Mouse (Mus musculus) macrophage (primary cell): ENCODE data around the gene Slc6a3. TPM values are rescaled to one million over a fixed set of nuclear protein-coding genes. Genes with fewer than 3 reads are reported as not detected.

ENCODE experiments used
- H3K27ac ChIP-seq: fragments of 350-480 bp; formaldehyde crosslinking; 2 replicates; pipeline ENCODE4 v1.9.0; 2021
- H3K36me3 ChIP-seq: fragments of 350-480 bp; formaldehyde crosslinking; 2 replicates; pipeline ENCODE4 v1.9.0; 2021; ENCODE audit errors: inconsistent target
- H3K4me3 ChIP-seq: fragments of 350-480 bp; formaldehyde crosslinking; 2 replicates; pipeline ENCODE4 v1.9.0; 2021; ENCODE audit errors: inconsistent target
- H3K79me2 ChIP-seq: fragments of 350-480 bp; formaldehyde crosslinking; 2 replicates; pipeline ENCODE4 v1.9.0; 2021; ENCODE audit errors: inconsistent target
- WGBS: methylation state at CpG from one replicate; pipeline ENCODE4 v1.1.7; 2026; ENCODE audit warnings: inconsistent platforms; ENCODE audit not compliant: missing documents; 5-methylcytosine and 5-hydroxymethylcytosine counted together
- polyA plus RNA-seq: library from polyadenylated mRNA; stranded (reverse); fragments of 250-400 nt; gene quantifications from 3 replicates; pipeline ENCODE4 v1.2.4, GENCODE M21; 2018; ENCODE audit warnings: inconsistent platforms

The Slc6a3 gene
- polyA plus RNA-seq, 1 experiment from 2014 or later = not detected

GRCm38 (mm10) chr13:73512776-73513673 lies 23.5 kb upstream of the Slc6a3 start:
- 57% methylated on average over 13 of the region's 13 CpGs for WGBS
- H3K27ac ChIP-seq = no peak overlapping the region
- H3K79me2 ChIP-seq = no peaks in the 10 kb centered on the region
- H3K36me3 ChIP-seq = peaks cover 61% of the 10 kb centered on the region
- H3K4me3 ChIP-seq = no peak overlapping the region

- WGBS = 93% methylated on average over 4 of the region's 4 CpGs
- no peak overlapping the region for H3K4me3 ChIP-seq
- H3K79me2 ChIP-seq = no peaks in the 10 kb centered on the region
- H3K27ac ChIP-seq = no peak overlapping the region
- H3K36me3 ChIP-seq = peaks cover 41% of the 10 kb centered on the region
Observed at GRCm38 (mm10) chr13:73516886-73517285, 19.7 kb upstream of the Slc6a3 start.

- Histone ChIP-seq H3K36me3 (no peaks in the 10 kb centered on the region), H3K27ac (no peak overlapping the region), H3K79me2 (no peaks in the 10 kb centered on the region), H3K4me3 (no peak overlapping the region)
- 94% methylated on average over 3 of the region's 3 CpGs for WGBS
Observed at GRCm38 (mm10) chr13:73533716-73534115, 2.8 kb upstream of the Slc6a3 start.

GRCm38 (mm10) chr13:73535287-73535686 lies 1.3 kb upstream of the Slc6a3 start:
- WGBS = 31% methylated on average over 3 of the region's 3 CpGs
- no peak overlapping the region for H3K27ac ChIP-seq
- H3K79me2 ChIP-seq = no peaks in the 10 kb centered on the region
- H3K4me3 ChIP-seq = no peak overlapping the region
- H3K36me3 ChIP-seq = no peaks in the 10 kb centered on the region

- no peak overlapping the region for H3K27ac ChIP-seq
Observed at GRCm38 (mm10) chr13:73536824-73537223, 277 bp downstream of the Slc6a3 start.

GRCm38 (mm10) chr13:73564201-73564600 lies 27.7 kb downstream of the Slc6a3 start:
- 95% methylated on average over 5 of the region's 5 CpGs for WGBS
- no peak overlapping the region for H3K4me3 ChIP-seq
- H3K36me3 ChIP-seq = no peaks in the 10 kb centered on the region
- H3K27ac ChIP-seq = no peak overlapping the region
- H3K79me2 ChIP-seq = no peaks in the 10 kb centered on the region

More at GRCm38 (mm10) chr13:73536824-73537223, 277 bp downstream of the Slc6a3 start:
- 25% methylated on average over 13 of the region's 13 CpGs for WGBS
- Histone ChIP-seq H3K79me2 (no peaks in the 10 kb centered on the region), H3K4me3 (no peak overlapping the region), H3K36me3 (no peaks in the 10 kb centered on the region)

- Histone ChIP-seq H3K27ac (no peak overlapping the region), H3K4me3 (no peak overlapping the region), H3K36me3 (no peaks in the 10 kb centered on the region), H3K79me2 (no peaks in the 10 kb centered on the region)
Observed at GRCm38 (mm10) chr13:73575051-73575450, 38.5 kb downstream of the Slc6a3 start.

GRCm38 (mm10) chr13:73577277-73577676 lies 40.7 kb downstream of the Slc6a3 start:
- 83% methylated on average over 2 of the region's 2 CpGs for WGBS
- Histone ChIP-seq H3K27ac (no peak overlapping the region), H3K79me2 (no peaks in the 10 kb centered on the region), H3K36me3 (no peaks in the 10 kb centered on the region), H3K4me3 (no peak overlapping the region)

GRCm38 (mm10) chr13:73591488-73591887 lies 54.9 kb downstream of the Slc6a3 start:
- no peaks in the 10 kb centered on the region for H3K36me3 ChIP-seq
- H3K4me3 ChIP-seq = no peak overlapping the region
- no peak overlapping the region for H3K27ac ChIP-seq
- WGBS = 44% methylated on average over 3 of the region's 3 CpGs
- H3K79me2 ChIP-seq = no peaks in the 10 kb centered on the region

GRCm38 (mm10) chr13:73592546-73592945 lies 56.0 kb downstream of the Slc6a3 start:
- Histone ChIP-seq H3K4me3 (no peak overlapping the region), H3K27ac (no peak overlapping the region), H3K36me3 (no peaks in the 10 kb centered on the region), H3K79me2 (no peaks in the 10 kb centered on the region)
- WGBS = 43% methylated on average over 2 of the region's 2 CpGs

- Histone ChIP-seq H3K27ac (no peak overlapping the region), H3K79me2 (no peaks in the 10 kb centered on the region), H3K36me3 (no peaks in the 10 kb centered on the region), H3K4me3 (no peak overlapping the region)
- 5% methylated on average over 4 of the region's 4 CpGs for WGBS
Observed at GRCm38 (mm10) chr13:73596276-73596675, 59.7 kb downstream of the Slc6a3 start.

- 6% methylated on average over 4 of the region's 4 CpGs for WGBS
- Histone ChIP-seq H3K27ac (no peak overlapping the region), H3K79me2 (peaks cover 12% of the 10 kb centered on the region), H3K4me3 (no peak overlapping the region), H3K36me3 (no peaks in the 10 kb centered on the region)
Observed at GRCm38 (mm10) chr13:73600217-73600616, 63.7 kb downstream of the Slc6a3 start.

GRCm38 (mm10) chr13:73603046-73603445 lies 66.5 kb downstream of the Slc6a3 start:
- peak overlapping the region; percentile 88 for H3K4me3 ChIP-seq
- 68% methylated on average over 4 of the region's 4 CpGs for WGBS
- 0 out of 2 replicates have a peak overlapping the region, but pooled peaks have one; percentile 71 for H3K27ac ChIP-seq
- H3K36me3 ChIP-seq = peaks cover 22% of the 10 kb centered on the region; the same call in 1 of the 2 replicates
- H3K79me2 ChIP-seq = peaks cover 23% of the 10 kb centered on the region

GRCm38 (mm10) chr13:73603522-73604155 lies 67.1 kb downstream of the Slc6a3 start, which contains the start of gene Clptm1l:
TSS of gene Clptm1l (plus strand) at chr13:73604006.
- Histone ChIP-seq H3K36me3 (peaks cover 28% of the 10 kb centered on the region; the same call in 1 of the 2 replicates), H3K79me2 (peaks cover 23% of the 10 kb centered on the region), H3K4me3 (peak within 1 kb of the TSS; percentile 98), H3K27ac (peak within 1 kb of the TSS; percentile 71)
- under 1% methylated on average over 47 of the region's 53 CpGs for WGBS
